Mouse (Mus musculus) kidney, postnatal 10 days (tissue): Measurements from ENCODE around the gene Olfr646.

Experiments
- DNase-seq: peaks from one replicate; pipeline ENCODE4 v3.0.0; 2021; ENCODE audit warnings: mixed read lengths

The Olfr646 gene

GRCm38 (mm10) chr7:104104757-104104972, at the start of gene Olfr646:
Gene Olfr646 (plus strand): TSS chr7:104104873.
- no peak for DNase-seq

- DNase-seq = no peak
These were observed 45.5 kb upstream of the Olfr646 start for GRCm38 (mm10) chr7:104059215-104059614.

GRCm38 (mm10) chr7:104061345-104061744, 43.3 kb upstream of the Olfr646 start, which contains the start of gene 4930516K23Rik:
Gene 4930516K23Rik (minus strand): TSS chr7:104061445.
- no peak for DNase-seq

- DNase-seq = no peak
These were observed 32.9 kb upstream of the Olfr646 start, which contains the start of gene Olfr644 for GRCm38 (mm10) chr7:104071769-104072168. Gene Olfr644 (minus strand): TSS chr7:104071869.

- DNase-seq = no peak
These were observed 19.3 kb upstream of the Olfr646 start, which contains the start of gene Olfr645 for GRCm38 (mm10) chr7:104085365-104085764. Gene Olfr645 (minus strand): TSS chr7:104085465.

- DNase-seq = no peak
These were observed 538 bp upstream of the Olfr646 start for GRCm38 (mm10) chr7:104103913-104104756.

- DNase-seq = no peak
These were observed 25.1 kb downstream of the Olfr646 start, which contains the start of gene Ubqln5 for GRCm38 (mm10) chr7:104129726-104130125. Gene Ubqln5 (minus strand): TSS chr7:104129826.

- DNase-seq = no peak
These were observed 32.6 kb downstream of the Olfr646 start, which contains the start of gene Olfr643 for GRCm38 (mm10) chr7:104137305-104137704. Gene Olfr643 (minus strand): TSS chr7:104137405.

- no peak for DNase-seq
These were observed 38.5 kb downstream of the Olfr646 start, which contains the start of gene Ubqln3 for GRCm38 (mm10) chr7:104143179-104143578. Gene Ubqln3 (minus strand): TSS chr7:104143279.

- DNase-seq = no peak
These were observed 45.8 kb downstream of the Olfr646 start, which contains the start of gene Ubqlnl for GRCm38 (mm10) chr7:104150456-104150855. Gene Ubqlnl (minus strand): TSS chr7:104150556.
